Mouse (Mus musculus): Measurements from ENCODE around the gene Iscu.

GRCm38 (mm10) chr5:113771213-113772162 lies 1.1 kb upstream of the Iscu start:
- no peak; the same call in 1 of the 2 replicates for TF ChIP-seq CTCF (IDR thresholded peaks at IDR 0.05; ENCODE audit: control insufficient read depth, insufficient read depth, low read length)
- TF ChIP-seq POLR2A (IDR thresholded peaks at IDR 0.05; ENCODE audit: borderline replicate concordance, control insufficient read depth, low read depth, low read length): peak; percentile 77; the same call in 1 of the 2 replicates

All from bone marrow, adult 2 months (tissue).